Mouse (Mus musculus): Measurements from ENCODE around the gene Fam185a.

Gene Fam185a

DNA sequence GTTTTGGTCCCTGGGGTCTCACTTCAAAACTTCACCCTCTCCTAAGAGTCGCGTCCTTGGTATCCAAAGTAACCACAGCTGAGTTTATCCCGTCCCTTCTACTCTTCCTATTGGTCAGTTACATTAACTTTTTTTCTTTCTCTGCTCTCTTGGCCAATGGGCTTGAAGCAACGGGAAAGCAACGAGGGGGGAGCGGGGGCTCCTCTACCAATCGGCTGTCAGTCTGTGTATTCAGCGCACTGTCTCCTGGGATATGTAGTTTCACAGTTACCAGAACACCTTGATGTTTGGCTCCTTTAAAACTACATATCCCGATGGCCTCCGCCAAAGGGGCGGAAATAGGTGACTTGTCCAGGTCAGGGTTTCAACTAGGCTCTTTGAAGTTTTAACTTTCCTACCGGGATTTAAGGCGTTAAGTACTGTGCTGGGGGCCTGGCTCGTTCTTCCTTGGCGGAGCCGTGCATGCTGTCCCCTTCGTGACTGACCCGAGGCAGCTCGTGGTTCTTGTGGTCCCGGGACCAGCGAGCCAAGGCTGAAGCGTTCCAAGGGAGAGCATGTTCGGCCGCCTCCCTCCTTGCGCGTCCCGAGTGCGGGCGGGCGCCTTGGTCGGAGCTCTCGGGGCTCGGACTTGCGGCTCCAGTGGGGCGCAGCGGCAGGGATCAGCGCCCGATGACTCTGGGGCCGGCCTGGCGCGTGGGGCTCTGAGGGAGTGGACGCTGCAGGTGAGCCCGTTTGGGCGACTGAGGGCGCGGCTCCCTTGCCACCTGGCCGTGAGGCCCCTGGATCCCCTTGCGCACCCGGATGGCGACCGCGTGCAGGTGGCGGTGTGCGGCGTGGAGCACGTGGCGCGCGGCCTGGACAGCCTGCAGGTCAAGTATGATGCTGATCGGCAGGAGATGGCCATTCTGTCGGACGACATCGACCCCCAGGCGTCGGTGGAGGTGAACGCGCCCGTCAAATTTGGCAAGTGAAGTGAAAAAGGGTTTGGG is at the start of gene Fam185a, which contains the start of gene Ccdc146:
TSS of gene Fam185a (plus strand) at position 345 of the 989 bp plus-strand sequence.
TSS of gene Ccdc146 (minus strand) at position 64 of the 989 bp plus-strand sequence.
- peak; percentile 98 for DNase-seq (ENCODE audit: low read depth)

DNA sequence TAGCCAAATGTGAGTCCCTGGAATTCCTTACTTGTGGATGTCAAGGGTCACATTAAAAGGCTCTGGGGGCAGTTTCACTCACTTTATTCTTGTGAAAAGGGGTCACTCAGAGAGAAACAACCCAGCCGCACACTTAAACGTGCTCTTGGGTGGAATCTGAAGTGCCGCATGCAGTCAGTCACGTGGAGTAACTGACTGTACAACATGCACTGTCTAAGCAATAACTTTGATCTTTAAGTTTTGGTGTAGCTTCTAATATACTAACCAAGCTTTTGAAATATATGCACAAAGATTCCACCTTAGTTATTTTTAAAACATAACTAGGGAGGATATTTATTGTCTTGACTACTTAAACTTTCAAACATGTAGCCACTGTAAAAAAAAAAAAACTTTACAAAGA is 47.8 kb upstream of the Fam185a start:
- DNase-seq (ENCODE audit: low read depth) = no peak

DNA sequence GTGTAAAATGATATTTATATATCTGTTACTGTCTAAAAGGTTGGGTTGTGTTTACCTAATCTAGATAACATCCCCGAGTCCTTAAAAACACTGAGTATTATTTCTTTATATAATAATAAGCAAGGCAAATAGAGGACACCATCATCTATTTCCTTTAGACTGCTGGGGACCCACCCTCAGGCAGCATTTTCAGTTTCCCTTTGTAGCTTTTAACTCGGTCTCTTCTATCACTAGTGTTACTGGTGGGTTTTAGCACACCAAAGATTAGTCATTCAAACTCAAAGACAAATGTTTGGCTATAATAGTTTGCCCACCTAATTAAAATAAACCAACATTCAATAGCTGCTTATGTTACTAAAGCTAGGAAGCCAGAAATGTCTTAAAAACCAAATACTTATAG is 46.4 kb upstream of the Fam185a start:
- DNase-seq (ENCODE audit: low read depth) = no peak

DNA sequence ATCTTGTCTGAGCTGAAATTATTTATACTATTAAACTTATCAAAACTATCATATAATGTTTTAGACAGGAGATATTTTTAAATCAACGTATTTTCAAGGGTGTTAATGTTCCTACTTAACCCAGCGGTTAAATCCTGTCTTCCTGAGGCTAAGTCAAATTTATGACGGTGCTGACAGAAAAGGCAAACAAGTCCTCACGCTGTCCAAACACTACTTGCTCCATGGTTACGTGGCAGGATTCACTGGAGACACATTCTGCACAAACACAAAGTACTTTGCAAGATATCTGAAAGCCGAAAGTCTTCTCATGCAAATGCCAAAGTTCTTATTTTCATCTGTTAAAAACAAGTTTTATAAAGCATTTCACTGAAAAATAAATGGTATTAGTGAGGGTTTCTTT is 42.8 kb upstream of the Fam185a start:
- peak; percentile 23 for DNase-seq (ENCODE audit: low read depth)

DNA sequence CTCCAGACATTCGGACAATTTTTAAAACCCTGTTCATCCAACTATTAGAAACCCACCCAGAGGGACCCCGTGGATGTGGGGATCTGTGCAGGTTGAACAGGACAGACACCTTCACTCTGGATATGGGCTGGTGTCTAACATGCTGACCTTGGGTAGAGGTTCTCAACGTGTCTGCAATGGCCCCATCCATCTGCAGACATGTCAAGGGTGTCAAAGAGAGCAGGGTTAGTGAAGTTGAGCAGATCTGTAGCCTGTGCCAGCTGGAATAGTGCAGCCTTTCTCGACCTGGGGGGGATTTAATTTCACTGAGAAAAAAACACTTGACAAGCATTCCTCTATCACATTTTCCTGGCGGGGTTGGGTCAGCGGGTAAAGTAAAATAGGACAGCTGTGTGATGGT is 42.1 kb upstream of the Fam185a start:
- DNase-seq (ENCODE audit: low read depth) = no peak

DNA sequence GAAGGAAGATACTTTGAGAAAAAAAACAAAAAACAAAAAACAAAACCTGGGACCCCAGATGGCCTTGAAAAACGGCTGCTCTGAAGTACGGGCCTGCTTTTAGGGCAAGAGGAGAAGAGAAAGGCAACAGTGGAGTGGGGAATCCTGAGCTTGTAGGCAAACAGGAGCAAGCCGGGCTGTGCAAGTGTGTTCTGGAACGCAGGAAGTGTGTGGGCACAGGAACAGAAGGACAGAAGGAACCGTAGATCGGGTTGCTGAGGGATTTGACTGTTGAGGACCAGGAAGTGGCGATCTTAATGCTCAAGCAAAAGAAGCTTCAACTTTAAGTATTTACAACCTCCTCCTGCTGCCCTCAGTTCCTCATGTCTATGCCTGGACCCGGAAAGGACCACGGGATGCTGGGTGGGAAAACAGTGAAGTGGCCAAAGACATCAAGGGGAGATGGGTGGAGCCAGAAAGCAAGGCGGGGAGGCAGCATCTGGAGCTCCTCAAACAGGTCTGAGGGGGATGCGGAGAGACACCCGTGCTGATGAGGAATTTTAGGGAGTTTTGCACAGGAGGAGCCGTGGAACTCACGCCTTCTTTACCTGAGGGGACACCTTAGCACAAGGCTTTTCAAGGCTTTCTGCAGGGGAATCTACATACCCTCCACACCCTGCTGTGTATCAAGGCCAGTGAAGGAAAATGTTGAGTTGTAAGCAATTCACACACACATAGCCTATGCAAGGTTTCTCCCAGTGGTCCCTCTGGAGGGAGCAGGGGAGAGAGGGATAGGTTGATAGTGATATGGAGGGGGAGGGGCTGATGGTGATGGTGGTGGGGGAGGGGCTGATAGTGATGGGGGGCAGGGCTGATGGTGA is 41.1 kb upstream of the Fam185a start:
- DNase-seq (ENCODE audit: low read depth) = no peak

DNA sequence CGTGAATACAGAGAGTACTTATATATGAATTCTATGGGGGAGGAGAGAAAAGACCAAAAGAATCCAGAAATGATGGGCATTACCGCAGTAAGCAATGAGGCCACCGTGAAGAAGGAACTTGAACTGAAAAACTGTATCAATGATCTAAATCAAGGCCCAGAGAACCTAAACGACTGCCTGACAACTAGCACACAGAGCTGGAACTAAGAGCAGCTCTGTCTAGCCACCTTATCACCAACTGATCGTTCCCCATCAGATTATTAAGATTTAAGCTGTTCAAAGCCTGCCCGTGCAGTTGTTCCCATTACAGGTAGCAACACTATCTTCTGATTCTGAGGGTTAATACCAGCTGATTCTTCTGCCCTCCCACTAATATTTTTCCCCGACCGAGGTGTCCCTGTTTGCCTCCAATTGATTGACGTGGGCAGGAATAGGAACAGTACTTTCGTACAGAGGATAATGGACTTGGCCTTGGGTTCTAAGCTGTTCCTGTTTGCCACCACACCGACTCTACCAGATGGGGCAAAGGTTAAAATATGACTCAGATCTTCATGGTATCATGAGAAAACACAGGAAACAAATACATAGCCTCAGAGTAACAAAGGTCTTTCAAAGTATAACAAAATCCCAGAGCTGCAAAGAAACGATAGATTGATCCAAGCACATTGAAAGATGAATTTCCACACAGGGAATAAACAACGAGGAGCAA is 40.4 kb upstream of the Fam185a start:
- DNase-seq (ENCODE audit: low read depth) = no peak

DNA sequence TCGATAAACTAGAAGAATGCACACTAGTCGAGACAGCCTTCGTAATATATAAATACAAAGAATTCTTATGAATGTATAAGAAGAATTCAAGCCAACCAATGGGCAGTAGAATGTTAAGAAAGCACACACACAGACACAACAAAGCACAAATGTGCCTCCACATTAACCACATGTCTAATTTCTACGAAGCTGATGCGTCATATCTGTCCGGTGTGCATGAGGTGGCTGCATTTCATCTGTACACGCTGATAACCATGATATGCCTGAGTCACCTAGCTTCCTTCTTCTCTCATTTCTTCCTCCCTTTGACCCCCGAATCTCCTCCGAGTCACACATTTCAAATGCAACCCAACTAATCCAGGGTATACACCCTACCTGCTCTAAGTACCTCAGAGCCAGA is 39.8 kb upstream of the Fam185a start:
- DNase-seq (ENCODE audit: low read depth) = no peak

DNA sequence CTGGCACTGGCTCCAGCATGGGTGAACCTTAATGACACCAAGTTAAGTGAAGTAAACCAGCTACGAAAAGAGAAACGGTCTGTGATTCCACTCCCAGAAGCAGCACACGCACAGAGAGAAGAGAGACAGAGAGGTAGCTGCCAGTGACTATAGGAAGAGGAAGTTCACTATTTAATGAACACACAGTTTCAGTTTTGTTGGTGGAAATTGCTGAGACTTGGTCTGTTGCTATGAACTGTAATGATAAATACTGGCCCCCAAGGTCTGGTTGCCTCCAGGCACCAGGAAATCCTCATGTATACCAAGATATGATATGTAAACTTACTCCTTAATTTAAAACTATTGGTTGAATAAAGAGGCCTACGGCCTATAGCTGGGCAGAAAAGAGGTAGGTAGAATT is 38.3 kb upstream of the Fam185a start:
- DNase-seq (ENCODE audit: low read depth) = no peak

DNA sequence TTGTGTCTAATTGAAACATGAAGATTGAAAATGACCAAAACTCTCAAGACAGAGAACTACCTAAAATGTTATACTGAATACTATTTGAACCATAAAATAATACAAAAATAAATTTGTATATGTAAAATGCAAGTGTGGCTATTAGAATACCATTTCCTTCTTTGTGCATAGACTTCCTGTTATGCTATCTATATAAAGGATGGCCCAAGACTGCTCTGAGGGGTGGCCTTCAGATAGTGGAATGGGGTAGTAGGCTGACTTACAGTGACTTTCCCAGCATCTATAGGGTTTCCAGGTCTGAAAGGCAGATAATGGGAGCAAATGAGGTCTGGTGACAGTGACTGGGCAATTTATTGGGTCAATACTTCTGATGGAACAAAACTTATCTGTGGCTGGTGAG is 37.4 kb upstream of the Fam185a start:
- no peak for DNase-seq (ENCODE audit: low read depth)

DNA sequence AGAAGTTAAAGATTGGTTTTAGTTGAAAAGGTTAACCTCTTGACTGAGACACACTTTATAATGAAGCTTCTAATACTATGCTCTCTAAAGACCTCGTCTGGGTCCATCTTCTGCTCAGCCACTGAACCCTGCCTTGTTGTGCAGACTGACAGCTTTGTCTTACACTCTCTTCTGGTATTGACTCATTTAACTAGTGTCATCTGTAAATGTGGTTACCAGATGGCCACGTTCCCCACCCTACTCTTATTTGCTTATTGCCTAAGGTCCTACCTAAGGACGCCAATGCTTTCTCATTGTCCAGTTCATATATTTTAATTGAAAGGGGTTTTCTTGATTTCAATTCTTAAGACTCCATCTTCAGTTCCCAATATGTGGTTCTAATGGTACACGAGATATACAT is 35.9 kb upstream of the Fam185a start:
- DNase-seq (ENCODE audit: low read depth) = no peak

DNA sequence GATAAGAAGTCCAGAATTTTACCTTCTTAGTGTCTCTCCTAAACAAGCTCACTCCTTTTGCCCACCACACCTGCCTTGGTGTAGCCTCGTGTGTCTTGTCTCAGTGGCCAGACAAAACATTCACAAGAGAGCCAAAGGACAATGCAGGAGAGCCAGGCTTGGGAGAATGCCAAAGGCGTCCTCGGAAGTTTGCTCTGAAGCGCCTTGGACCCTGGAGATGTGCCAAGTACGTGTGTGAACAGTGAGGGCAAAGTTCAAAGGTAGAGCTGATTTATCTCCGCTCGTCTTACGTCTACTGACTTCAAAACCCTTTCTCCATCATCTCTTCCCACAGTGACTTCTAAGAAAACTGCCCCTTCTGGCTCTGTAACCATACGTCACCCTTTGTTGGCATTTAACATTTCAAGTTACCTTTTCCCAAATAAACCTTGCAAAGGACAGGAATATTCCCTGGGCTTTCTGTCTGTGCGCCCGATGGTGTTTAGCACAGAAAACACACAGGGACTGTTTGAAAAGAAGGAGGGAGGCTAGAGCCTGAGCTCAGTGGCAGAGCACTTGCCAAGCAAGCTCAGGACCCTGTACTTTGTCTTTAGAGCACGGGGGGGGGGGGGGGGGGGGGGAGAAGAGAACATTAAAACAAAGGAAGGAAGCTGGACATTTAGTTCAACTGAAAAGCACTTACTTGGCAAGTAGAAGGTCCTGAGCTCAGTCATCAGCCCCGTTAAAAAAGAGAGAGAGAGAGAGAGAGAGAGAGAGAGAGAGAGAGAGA is 33.0 kb upstream of the Fam185a start:
- no peak for DNase-seq (ENCODE audit: low read depth)

DNA sequence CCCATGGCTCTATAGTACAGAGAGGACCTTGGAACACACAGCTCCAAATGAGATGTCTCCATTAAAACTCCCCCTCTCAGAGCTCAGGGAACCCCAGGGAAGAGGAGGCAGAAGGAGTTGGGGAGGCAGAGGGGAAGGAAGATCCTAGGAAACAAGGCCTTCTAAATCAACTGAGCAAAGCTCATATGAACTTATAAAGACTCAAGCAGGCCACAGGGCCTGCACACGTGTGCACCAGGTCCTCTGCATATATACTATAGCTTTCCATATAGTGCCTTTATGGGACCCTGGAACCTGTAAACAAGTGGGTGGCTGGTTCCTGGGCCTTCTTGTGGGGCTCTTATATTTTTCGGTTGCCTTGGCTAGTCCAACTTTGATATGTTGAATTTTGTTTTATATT is 30.2 kb upstream of the Fam185a start:
- no peak for DNase-seq (ENCODE audit: low read depth)

DNA sequence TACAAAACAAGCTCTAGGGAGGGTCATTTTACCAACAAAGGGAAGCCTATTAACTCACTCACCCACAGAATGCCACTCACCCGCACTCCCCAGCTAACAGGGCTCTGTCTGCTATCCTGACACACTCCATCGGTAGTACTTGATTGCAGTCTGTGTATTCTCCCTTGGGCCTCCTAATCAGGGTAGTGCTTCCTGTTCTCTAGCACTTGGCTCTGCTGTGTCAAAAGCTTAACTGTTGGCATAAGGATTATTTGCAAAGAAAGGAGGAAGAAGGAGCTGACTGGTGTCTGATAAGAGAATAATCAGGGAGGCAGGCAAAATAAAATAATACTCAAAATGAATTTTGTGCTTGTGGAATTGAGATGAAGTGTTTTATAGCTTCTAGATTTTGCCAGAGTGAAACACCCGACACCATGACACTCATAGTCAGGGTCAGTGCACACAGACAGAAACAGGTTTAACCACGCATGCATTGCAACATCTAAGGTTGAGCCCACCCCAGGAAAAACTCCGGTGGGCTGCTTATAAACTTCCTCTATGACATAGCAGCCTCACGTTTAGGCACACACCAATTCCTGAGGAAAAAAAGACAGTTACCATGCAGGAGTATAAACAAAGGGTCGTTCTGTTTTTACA is 29.4 kb upstream of the Fam185a start:
- no peak for DNase-seq (ENCODE audit: low read depth)

DNA sequence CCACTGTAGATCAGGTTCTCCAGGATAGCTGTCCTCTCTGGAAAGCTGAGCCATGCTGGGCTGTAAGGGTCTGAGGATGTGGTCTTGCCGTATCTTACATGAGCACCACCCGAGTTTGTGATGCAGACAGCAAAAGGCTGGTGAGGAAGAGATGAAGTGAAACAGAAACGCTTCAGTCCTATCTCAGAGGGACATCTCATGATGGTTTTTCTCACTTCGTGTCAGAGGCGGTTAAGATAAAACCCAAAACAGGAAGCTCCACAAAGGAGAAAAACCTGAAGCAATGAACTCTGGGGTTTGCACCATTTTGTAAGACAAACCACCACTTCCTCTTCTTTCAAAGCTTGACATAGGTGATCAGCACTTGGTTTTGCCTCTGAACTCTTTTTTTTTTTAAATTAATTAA is 13.5 kb upstream of the Fam185a start:
- DNase-seq (ENCODE audit: low read depth) = no peak

DNA sequence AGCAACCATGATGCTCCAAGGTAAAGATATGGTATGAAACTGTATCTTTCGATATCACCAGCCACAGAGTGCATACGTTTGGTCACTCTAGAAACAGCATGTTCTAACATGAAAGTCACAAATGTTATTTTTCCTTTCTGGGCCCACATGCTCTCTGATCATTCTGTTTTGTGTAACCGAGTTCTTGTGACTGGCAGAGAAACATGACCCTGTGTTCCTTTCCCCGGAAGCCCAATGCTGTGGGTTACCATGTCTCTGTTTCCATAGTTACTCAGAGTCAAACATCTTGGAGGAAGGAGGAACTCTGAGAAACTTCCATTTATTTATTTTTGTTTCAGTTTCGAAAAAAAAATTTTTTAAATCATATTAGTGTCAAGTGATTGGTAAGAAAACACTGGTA is 12.7 kb upstream of the Fam185a start:
- no peak for DNase-seq (ENCODE audit: low read depth)

DNA sequence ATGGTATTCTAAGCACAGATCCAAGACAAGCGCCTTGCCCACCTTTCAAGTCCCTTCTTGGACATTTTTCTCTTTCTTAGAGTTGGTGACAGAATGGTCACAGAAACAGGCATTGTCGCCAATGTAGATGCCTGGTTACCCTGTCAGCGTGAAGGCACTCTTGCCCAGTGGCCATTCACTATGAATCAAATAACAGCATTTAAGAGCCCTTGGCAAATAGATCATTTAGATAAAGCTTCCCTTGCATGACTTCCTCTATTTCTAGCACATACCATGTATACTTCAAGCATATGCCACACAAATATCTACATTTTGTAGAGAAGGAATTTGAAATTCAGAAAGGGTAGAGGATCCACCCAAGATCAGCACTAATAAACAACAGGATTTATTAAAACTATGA is 11.4 kb upstream of the Fam185a start:
- no peak for DNase-seq (ENCODE audit: low read depth)

DNA sequence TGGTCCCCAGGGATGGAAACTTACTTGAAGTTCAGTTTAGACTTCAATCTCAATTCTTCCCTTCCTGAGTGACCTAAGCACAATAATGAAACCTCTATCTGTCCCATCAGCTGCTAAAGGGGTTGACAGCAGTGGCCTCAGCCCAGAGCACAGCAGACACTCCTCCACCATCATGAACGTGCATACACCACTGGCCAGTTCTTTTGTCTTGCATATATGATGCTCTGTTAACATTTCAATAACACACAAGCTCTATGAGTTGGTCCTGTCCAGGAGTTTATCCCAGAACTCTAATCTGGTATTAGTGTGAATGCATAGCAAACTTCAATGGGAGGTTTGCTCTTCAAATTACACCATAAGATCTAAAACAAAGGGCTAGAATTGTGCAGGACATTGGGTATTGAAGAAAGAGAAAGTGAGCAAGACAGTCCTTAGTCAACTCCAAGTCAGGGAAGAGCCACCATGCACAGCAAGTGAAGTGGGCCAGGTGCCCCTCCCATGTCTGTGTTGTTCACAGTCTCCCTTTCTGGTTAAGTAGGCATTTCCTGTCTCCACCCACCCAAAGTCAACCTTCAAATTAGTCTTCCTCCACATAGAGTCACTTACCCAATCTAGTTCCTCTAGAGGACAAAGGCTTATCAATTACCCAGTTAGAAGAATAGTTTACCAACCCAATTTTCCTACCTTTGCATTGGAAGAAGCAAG is 10.5 kb upstream of the Fam185a start:
- no peak for DNase-seq (ENCODE audit: low read depth)

DNA sequence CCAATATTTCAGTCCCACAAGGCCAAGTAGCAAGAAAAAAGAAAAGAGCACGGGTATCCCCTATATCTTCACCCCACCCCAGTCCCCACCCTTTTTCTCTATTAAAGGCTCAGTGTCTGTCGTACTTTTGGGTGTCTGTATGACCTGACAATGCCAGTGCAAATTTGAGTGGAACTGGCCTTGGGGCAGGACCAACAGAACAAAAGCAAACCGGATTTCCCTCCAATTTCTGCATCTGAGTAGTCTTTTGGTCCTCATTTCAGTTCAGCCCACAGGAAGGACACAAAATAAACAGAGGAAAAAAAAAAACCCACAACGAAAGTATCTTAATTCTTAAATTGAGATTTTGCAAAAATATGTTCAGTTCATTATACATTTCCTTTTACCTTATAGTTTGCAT is 6.1 kb upstream of the Fam185a start:
- no peak for DNase-seq (ENCODE audit: low read depth)

DNA sequence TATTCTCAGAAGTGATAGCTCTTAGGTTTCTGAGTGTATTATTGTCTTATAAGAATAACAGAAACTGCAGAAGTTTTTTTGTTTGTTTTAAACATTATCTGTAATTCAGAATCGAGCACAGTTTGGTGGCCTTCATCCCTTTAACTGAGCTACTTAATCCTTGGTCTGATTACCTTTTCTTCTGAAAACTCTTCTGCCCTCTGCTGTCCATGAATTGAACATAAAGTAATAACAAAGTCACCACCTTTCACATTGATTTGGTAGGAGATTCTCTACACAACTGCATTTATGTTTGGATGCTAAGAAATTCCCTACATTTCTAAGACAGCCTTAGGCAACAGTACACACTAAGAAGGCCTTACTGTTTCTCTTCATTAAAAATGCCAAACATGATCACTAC is 4.1 kb upstream of the Fam185a start:
- DNase-seq (ENCODE audit: low read depth) = peak; percentile 71
